Mouse (Mus musculus) limb, embryonic 11.5 days (tissue): Measurements from ENCODE around the gene Chrna4. TPM values are rescaled to one million over a fixed set of nuclear protein-coding genes. Genes with fewer than 3 reads are reported as not detected.

Experiments
- ATAC-seq: fragments of 200-750 bp; cut with Nextera tagmentation; 2 replicates; pipeline ENCODE4 v1.8.0; 2017; ENCODE audit warnings: low read depth; ENCODE audit not compliant: insufficient number of reproducible peaks, low FRiP score, low TSS enrichment
- DNase-seq: peaks from one replicate; pipeline ENCODE4 v3.0.0-alpha.2; 2015; ENCODE audit warnings: low spot score
- H3K27ac ChIP-seq: fragments of 300-500 bp; sonication (generic); replicated peaks from 2 replicates; pipeline ENCODE4 v1.5.1; 2014; ENCODE audit warnings: low read depth, mild to moderate bottlenecking, low read length
- H3K27me3 ChIP-seq: fragments of 300-500 bp; sonication (generic); 2 replicates; pipeline ENCODE4 v1.6.1; 2014; ENCODE audit warnings: mild to moderate bottlenecking, low read length, mixed read lengths; ENCODE audit not compliant: control insufficient read depth, insufficient read depth
- H3K36me3 ChIP-seq: fragments of 300-500 bp; sonication (generic); 2 replicates; pipeline ENCODE4 v1.6.1; 2014; ENCODE audit warnings: mild to moderate bottlenecking, low read length, moderate library complexity, mixed read lengths; ENCODE audit not compliant: control insufficient read depth, insufficient read depth
- H3K4me1 ChIP-seq: fragments of 300-500 bp; sonication (generic); 2 replicates; pipeline ENCODE4 v1.6.1; 2014; ENCODE audit warnings: low read length, mixed read lengths; ENCODE audit not compliant: control insufficient read depth, insufficient read depth
- H3K4me2 ChIP-seq: fragments of 300-500 bp; sonication (generic); 2 replicates; pipeline ENCODE4 v1.6.1; 2014; ENCODE audit warnings: low read depth, mild to moderate bottlenecking, moderate library complexity; ENCODE audit not compliant: severe bottlenecking
- H3K4me3 ChIP-seq: fragments of 300-500 bp; sonication (generic); 2 replicates; pipeline ENCODE4 v1.5.1; 2014; ENCODE audit warnings: low read depth, low read length
- H3K9ac ChIP-seq: fragments of 300-500 bp; sonication (generic); 2 replicates; pipeline ENCODE4 v1.6.1; 2014; ENCODE audit warnings: mild to moderate bottlenecking, low read length
- H3K9me3 ChIP-seq: fragments of 300-500 bp; sonication (generic); 2 replicates; pipeline ENCODE4 v1.6.1; 2016; ENCODE audit warnings: low read length; ENCODE audit not compliant: control insufficient read depth
- whole genome bisulfite sequencing: fragments of 180-500 bp; shearing (Covaris S2); extraction: QIAGEN DNeasy Blood & Tissue Kit; methylation state at CpG from one replicate; pipeline ENCODE4 v1.1.7; 2014; 5-methylcytosine and 5-hydroxymethylcytosine counted together
- polyA plus RNA-seq: library from polyadenylated mRNA; unstranded; fragments of >200 nt; fragmentation: Nextera tagmentation; extraction: Ambion mirVana; gene quantifications from 2 replicates; pipeline ENCODE4 v1.2.1, GENCODE M21; 2014

The Chrna4 gene
- polyA plus RNA-seq, 1 experiment from 2014 or later: 0.95 TPM

GRCm38 (mm10) chr2:181033310-181033709 lies 10.0 kb downstream of the Chrna4 start:
- WGBS: 76% methylated on average over 6 of the region's 6 CpGs
- Histone ChIP-seq H3K36me3 (no peaks in the 10 kb centered on the region), H3K4me1 (no peaks in the 10 kb centered on the region), H3K27me3 (peaks cover 17% of the 10 kb centered on the region), H3K9ac (no peak overlapping the region; the same call in 1 of the 2 replicates), H3K9me3 (no peaks in the 10 kb centered on the region), H3K27ac (no peak overlapping the region), H3K4me3 (no peak overlapping the region), H3K4me2 (no peak overlapping the region)
- ATAC-seq (no peak), DNase-seq (no peak)

- Histone ChIP-seq H3K36me3 (no peaks in the 10 kb centered on the region), H3K4me1 (no peaks in the 10 kb centered on the region), H3K9me3 (no peaks in the 10 kb centered on the region), H3K4me3 (no peak overlapping the region), H3K27me3 (peaks cover 10% of the 10 kb centered on the region; the same call in 1 of the 2 replicates), H3K9ac (no peak overlapping the region), H3K27ac (no peak overlapping the region), H3K4me2 (no peak overlapping the region)
- 35% methylated on average over 5 of the region's 5 CpGs for WGBS
- DNase-seq: peak; percentile 41
- no peak for ATAC-seq
These were observed 10.9 kb downstream of the Chrna4 start for GRCm38 (mm10) chr2:181032407-181032806.

GRCm38 (mm10) chr2:181031406-181031934 lies 11.9 kb downstream of the Chrna4 start:
- no peak for DNase-seq
- Histone ChIP-seq H3K4me1 (no peaks in the 10 kb centered on the region), H3K9ac (no peak overlapping the region), H3K27ac (no peak overlapping the region), H3K27me3 (peaks cover 2% of the 10 kb centered on the region; the same call in 1 of the 2 replicates), H3K4me2 (no peak overlapping the region), H3K4me3 (no peak overlapping the region), H3K9me3 (no peaks in the 10 kb centered on the region), H3K36me3 (no peaks in the 10 kb centered on the region)
- WGBS: 81% methylated on average over 11 of the region's 11 CpGs
- ATAC-seq: no peak

- Histone ChIP-seq H3K9ac (no peak overlapping the region), H3K36me3 (no peaks in the 10 kb centered on the region), H3K9me3 (no peaks in the 10 kb centered on the region), H3K27me3 (no peaks in the 10 kb centered on the region), H3K4me1 (no peaks in the 10 kb centered on the region), H3K4me3 (no peak overlapping the region), H3K27ac (no peak overlapping the region), H3K4me2 (no peak overlapping the region)
- no peak for ATAC-seq
- no peak for DNase-seq
- 78% methylated on average over 5 of the region's 5 CpGs for WGBS
These were observed 35.0 kb downstream of the Chrna4 start for GRCm38 (mm10) chr2:181008339-181008738.

GRCm38 (mm10) chr2:181007054-181007453 lies 36.3 kb downstream of the Chrna4 start:
- no peak overlapping the region for H3K9ac ChIP-seq
- no peaks in the 10 kb centered on the region for H3K36me3 ChIP-seq
- ATAC-seq (no peak), DNase-seq (no peak)
- H3K4me2 ChIP-seq: no peak overlapping the region
- no peaks in the 10 kb centered on the region for H3K9me3 ChIP-seq
- H3K27me3 ChIP-seq: no peaks in the 10 kb centered on the region
- no peak overlapping the region for H3K27ac ChIP-seq
- H3K4me1 ChIP-seq: no peaks in the 10 kb centered on the region
- 52% methylated on average over 4 of the region's 4 CpGs for WGBS
- H3K4me3 ChIP-seq: no peak overlapping the region

- DNase-seq: no peak
- ATAC-seq: no peak
- 71% methylated on average over 3 of the region's 3 CpGs for WGBS
These were observed 46.4 kb downstream of the Chrna4 start for GRCm38 (mm10) chr2:180996905-180997304.

GRCm38 (mm10) chr2:180996436-180996835 lies 46.9 kb downstream of the Chrna4 start:
- peak; percentile 47 for DNase-seq
- no peaks in the 10 kb centered on the region for H3K4me1 ChIP-seq
- no peak overlapping the region for H3K27ac ChIP-seq
- no peaks in the 10 kb centered on the region for H3K27me3 ChIP-seq
- no peak for ATAC-seq
- H3K4me3 ChIP-seq: no peak overlapping the region
- H3K9me3 ChIP-seq: no peaks in the 10 kb centered on the region
- no peaks in the 10 kb centered on the region for H3K36me3 ChIP-seq
- H3K4me2 ChIP-seq: no peak overlapping the region
- 9% methylated on average over 5 of the region's 5 CpGs for WGBS
- no peak overlapping the region for H3K9ac ChIP-seq

More at GRCm38 (mm10) chr2:180996905-180997304, 46.4 kb downstream of the Chrna4 start:
- Histone ChIP-seq H3K27me3 (no peaks in the 10 kb centered on the region), H3K27ac (no peak overlapping the region), H3K4me1 (no peaks in the 10 kb centered on the region), H3K9ac (no peak overlapping the region), H3K4me3 (no peak overlapping the region), H3K4me2 (no peak overlapping the region), H3K9me3 (no peaks in the 10 kb centered on the region), H3K36me3 (no peaks in the 10 kb centered on the region)

- Histone ChIP-seq H3K4me1 (no peaks in the 10 kb centered on the region), H3K27ac (no peak overlapping the region), H3K27me3 (no peaks in the 10 kb centered on the region), H3K9ac (no peak overlapping the region), H3K4me2 (no peak overlapping the region), H3K4me3 (no peak overlapping the region), H3K9me3 (no peaks in the 10 kb centered on the region), H3K36me3 (no peaks in the 10 kb centered on the region)
- no peak for ATAC-seq
- DNase-seq: no peak
- 79% methylated on average over 4 of the region's 4 CpGs for WGBS
These were observed 47.9 kb downstream of the Chrna4 start for GRCm38 (mm10) chr2:180995457-180995856.

GRCm38 (mm10) chr2:180994360-180994759 lies 49.0 kb downstream of the Chrna4 start:
- no peaks in the 10 kb centered on the region for H3K9me3 ChIP-seq
- no peak overlapping the region for H3K4me2 ChIP-seq
- no peaks in the 10 kb centered on the region for H3K4me1 ChIP-seq
- DNase-seq (no peak), ATAC-seq (no peak)
- no peaks in the 10 kb centered on the region for H3K36me3 ChIP-seq
- no peaks in the 10 kb centered on the region for H3K27me3 ChIP-seq
- no peak overlapping the region for H3K9ac ChIP-seq
- no peak overlapping the region for H3K27ac ChIP-seq
- WGBS: 74% methylated on average over 2 of the region's 2 CpGs
- no peak overlapping the region for H3K4me3 ChIP-seq
